Mouse (Mus musculus) limb, embryonic 10.5 days (tissue): ENCODE data around the gene Capn12. TPM values are rescaled to one million over a fixed set of nuclear protein-coding genes. Genes with fewer than 3 reads are reported as not detected.
A peak's percentile ranks its signal among the peaks of the same experiment; 100 is the strongest.
"Not testable (repeated sequence)": the region's sequence is repeated elsewhere in the genome, so short reads cannot be mapped to it uniquely, and the experiment has no call there.

Experiments
- DNase-seq: peaks from one replicate; pipeline ENCODE4 v3.0.0-alpha.2; 2017; ENCODE audit warnings: low spot score
- H3K27ac ChIP-seq: fragments of 300-500 bp; sonication (generic); 2 replicates; pipeline ENCODE4 v1.5.1; 2016; ENCODE audit warnings: mild to moderate bottlenecking
- H3K27me3 ChIP-seq: fragments of 300-500 bp; sonication (generic); 2 replicates; pipeline ENCODE4 v1.6.1; 2016; ENCODE audit warnings: low read depth, mild to moderate bottlenecking; ENCODE audit not compliant: poor library complexity, severe bottlenecking
- H3K36me3 ChIP-seq: fragments of 300-500 bp; sonication (generic); 2 replicates; pipeline ENCODE4 v1.6.1; 2016; ENCODE audit warnings: mild to moderate bottlenecking, moderate library complexity
- H3K4me1 ChIP-seq: fragments of 300-500 bp; sonication (generic); 2 replicates; pipeline ENCODE4 v1.6.1; 2016
- H3K4me3 ChIP-seq: fragments of 300-500 bp; sonication (generic); 2 replicates; pipeline ENCODE4 v1.5.1; 2016; ENCODE audit warnings: mild to moderate bottlenecking, moderate library complexity
- H3K9me3 ChIP-seq: fragments of 300-500 bp; sonication (generic); replicated peaks from 2 replicates; pipeline ENCODE4 v1.6.1; 2016; ENCODE audit warnings: mild to moderate bottlenecking
- WGBS: fragments of 180-500 bp; shearing (Covaris S2); methylation state at CpG from one replicate; pipeline ENCODE4 v1.1.7; 2016; 5-methylcytosine and 5-hydroxymethylcytosine counted together
- polyA plus RNA-seq: library from polyadenylated mRNA; unstranded; fragments of >200 nt; fragmentation: Nextera tagmentation; extraction: Ambion mirVana; gene quantifications from 2 replicates; pipeline ENCODE4 v1.2.1, GENCODE M21; 2016

Capn12 gene
- polyA plus RNA-seq, 1 experiment from 2014 or later: 0.48 TPM

DNA sequence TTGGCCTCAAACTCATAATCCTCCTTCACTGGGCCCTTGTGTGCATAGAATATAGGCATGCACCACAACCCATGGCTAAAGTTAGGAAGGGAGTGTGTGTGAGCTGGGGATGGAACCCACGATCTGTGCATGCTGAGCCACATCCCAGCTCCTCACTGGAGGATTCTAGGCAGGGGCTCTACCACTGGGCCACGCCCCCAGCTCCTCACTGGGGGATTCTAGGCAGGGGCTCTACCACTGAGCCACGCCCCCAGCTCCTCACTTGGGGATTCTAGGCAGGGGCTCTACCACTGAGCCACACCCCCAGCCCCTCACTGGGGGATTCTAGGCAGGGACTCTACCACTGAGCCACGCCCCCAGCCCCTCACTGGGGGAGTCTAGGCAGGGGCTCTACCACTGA is 2.5 kb downstream of the Capn12 start:
- Histone ChIP-seq H3K27me3 (peaks cover 32% of the 10 kb centered on the region), H3K4me1 (peaks cover 18% of the 10 kb centered on the region)
- H3K36me3 ChIP-seq, H3K27ac ChIP-seq, DNase-seq, H3K9me3 ChIP-seq, H3K4me3 ChIP-seq: not testable (repeated sequence)
- 92% methylated on average over 4 of the region's 4 CpGs for WGBS

DNA sequence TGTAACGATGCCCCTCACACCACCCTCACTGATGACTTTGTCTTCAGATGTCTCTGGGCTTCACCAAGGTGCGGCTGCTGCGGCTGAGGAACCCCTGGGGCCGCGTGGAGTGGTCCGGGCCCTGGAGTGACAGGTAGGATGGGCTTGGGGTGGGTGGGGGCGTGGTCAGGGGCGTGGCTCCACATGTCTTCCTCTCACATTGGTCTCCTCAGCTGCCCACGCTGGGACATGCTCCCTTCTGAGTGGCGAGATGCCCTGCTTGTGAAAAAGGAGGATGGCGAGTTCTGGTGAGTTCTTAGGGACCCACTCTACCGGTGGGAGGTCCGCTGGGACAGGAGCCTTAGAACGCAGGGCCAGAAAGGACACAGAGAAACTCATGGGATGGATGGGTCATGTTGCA is 5.3 kb downstream of the Capn12 start:
- 17% methylated on average over 14 of the region's 14 CpGs for WGBS
- H3K9me3 ChIP-seq: no peaks in the 10 kb centered on the region
- peaks cover 17% of the 10 kb centered on the region for H3K4me1 ChIP-seq
- H3K27ac ChIP-seq: no peak overlapping the region
- peaks cover 58% of the 10 kb centered on the region for H3K27me3 ChIP-seq
- no peak for DNase-seq
- peaks cover 13% of the 10 kb centered on the region for H3K36me3 ChIP-seq
- H3K4me3 ChIP-seq: no peak overlapping the region

DNA sequence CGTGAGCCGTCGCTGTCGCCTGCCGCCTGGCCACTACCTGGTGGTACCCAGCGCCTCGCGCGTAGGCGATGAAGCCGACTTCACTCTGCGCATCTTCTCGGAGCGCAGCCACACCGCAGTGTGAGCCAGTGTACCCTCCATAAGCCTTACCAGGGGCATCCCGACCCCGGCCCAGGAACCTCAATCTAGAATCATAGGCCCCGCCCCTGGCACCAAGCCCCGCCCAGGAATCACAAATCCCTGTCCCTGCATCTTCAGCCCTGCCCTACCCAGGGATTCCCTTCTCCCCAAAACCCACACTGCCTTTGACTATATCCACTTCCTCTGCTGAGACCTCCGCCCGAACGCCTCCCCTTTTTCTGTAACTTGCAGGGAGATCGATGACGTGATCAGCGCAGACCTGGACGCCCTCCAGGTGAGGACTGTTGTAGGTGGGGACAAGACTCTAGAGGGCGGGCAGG is 7.5 kb downstream of the Capn12 start:
- Histone ChIP-seq H3K9me3 (no peaks in the 10 kb centered on the region), H3K36me3 (peaks cover 34% of the 10 kb centered on the region), H3K27ac (0 out of 2 replicates have a peak overlapping the region, but pooled peaks have one; percentile 22), H3K27me3 (peaks cover 58% of the 10 kb centered on the region), H3K4me1 (peaks cover 13% of the 10 kb centered on the region), H3K4me3 (peak overlapping the region; percentile 47)
- 2% methylated on average over 27 of the region's 27 CpGs for WGBS
- DNase-seq: peak; percentile 44

DNA sequence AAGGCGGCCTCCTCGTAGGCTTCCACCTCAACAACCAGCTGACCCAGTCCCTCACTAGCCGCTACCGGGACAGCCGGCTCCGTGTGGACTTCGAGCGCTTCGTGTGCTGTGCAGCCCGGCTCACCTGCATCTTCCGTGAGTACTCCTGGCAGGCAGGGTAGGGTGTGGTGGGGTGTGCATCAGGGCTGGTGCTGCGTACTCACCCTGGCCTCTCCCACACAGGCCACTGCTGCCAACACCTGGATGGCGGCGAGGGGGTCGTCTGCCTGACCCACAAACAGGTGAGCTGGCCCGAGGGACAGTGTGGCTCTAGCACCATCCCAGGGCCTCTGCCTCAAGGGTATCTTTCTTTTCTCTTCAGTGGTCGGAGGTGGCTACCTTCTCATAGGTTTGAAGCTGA is 11.4 kb downstream of the Capn12 start:
- peaks cover 37% of the 10 kb centered on the region for H3K27me3 ChIP-seq
- H3K4me1 ChIP-seq: peaks cover 13% of the 10 kb centered on the region
- no peak for DNase-seq
- H3K4me3 ChIP-seq: no peak overlapping the region
- peaks cover 73% of the 10 kb centered on the region for H3K36me3 ChIP-seq
- H3K9me3 ChIP-seq: no peaks in the 10 kb centered on the region
- H3K27ac ChIP-seq: no peak overlapping the region
- 96% methylated on average over 17 of the region's 17 CpGs for WGBS

DNA sequence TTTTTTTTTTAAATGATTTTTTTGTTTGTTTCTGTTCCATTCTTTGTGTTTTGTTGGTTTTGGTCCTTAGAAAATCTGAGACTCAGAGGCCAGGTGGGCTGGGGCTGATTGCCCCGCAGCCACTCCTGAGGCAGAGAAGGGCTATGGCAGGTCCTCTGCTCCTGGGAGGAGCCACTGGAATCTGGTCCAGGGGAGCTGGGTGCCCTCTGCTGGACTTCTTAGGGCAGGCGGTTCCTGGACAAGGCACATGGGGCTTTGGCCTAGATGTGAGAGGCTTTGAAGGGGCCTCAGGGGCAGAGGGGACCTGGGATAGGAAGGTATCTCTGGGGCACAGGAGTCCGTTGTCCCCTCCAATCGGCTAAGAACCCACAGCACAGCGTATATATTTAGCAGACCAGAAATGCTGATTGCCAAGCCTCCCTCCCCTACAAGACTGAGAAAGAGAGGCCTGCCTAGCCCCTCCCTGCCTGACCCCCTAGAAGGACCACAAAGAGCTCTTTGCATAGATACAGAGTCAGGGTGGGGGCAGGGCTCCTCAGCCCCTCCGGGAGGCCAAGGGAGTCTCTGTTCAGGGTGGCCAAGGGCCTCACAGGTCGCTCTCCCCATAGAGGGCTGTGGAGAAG is 12.5 kb downstream of the Capn12 start:
- no peak overlapping the region for H3K4me3 ChIP-seq
- H3K27ac ChIP-seq: 0 out of 2 replicates have a peak overlapping the region, but pooled peaks have one; percentile 20
- DNase-seq: peak; percentile 68
- peaks cover 84% of the 10 kb centered on the region for H3K36me3 ChIP-seq
- no peaks in the 10 kb centered on the region for H3K9me3 ChIP-seq
- H3K4me1 ChIP-seq: peaks cover 4% of the 10 kb centered on the region
- peaks cover 25% of the 10 kb centered on the region for H3K27me3 ChIP-seq
- 60% methylated on average over 7 of the region's 7 CpGs for WGBS

DNA sequence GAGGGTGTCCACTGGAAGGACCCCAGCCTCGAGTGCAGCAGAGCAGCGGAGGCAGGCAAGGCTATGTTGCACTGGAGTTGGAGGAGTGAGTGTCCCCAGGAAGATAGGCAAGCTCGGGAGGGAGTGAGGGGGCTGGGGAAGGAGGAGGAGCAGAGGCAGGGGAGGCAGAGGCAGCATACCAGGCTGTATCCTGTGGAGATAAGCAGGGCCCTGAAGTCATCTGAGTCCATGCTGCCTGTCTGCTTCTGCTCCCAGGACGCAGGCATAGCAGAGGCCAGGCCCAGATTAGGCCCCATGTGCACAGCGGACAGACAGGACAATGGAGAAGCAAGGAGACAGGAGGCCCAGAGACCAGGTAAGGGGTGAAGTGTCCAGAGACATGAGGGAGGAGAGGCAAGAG is 13.7 kb downstream of the Capn12 start:
- Histone ChIP-seq H3K27me3 (peaks cover 13% of the 10 kb centered on the region), H3K36me3 (peaks cover 96% of the 10 kb centered on the region), H3K4me3 (no peak overlapping the region), H3K9me3 (no peaks in the 10 kb centered on the region), H3K4me1 (no peaks in the 10 kb centered on the region), H3K27ac (no peak overlapping the region)
- WGBS: 71% methylated on average over 5 of the region's 5 CpGs
- DNase-seq: no peak

DNA sequence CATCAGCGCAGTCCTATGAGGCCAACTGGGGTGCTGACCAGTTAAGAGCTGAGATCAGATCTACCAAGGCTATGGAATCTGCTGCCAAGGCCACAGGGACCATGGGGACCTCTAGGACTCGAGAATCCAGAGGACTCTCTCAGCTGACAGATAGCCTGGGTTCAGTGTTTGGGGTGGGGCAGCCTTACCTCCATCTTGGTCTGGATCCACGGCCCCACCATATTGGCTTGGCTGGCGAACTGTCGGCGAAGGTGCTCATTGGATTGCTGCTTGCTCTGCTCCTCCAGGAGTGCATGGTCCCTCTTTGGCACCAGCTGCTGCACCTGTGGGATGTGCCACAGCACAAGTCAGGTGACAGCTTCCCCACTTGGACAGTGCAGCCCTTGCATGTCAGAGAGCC is 16.4 kb downstream of the Capn12 start:
- no peak overlapping the region for H3K27ac ChIP-seq
- H3K36me3 ChIP-seq: peaks cover 99% of the 10 kb centered on the region
- 93% methylated on average over 6 of the region's 6 CpGs for WGBS
- no peaks in the 10 kb centered on the region for H3K4me1 ChIP-seq
- no peaks in the 10 kb centered on the region for H3K9me3 ChIP-seq
- no peaks in the 10 kb centered on the region for H3K27me3 ChIP-seq
- DNase-seq: no peak
- no peak overlapping the region for H3K4me3 ChIP-seq

DNA sequence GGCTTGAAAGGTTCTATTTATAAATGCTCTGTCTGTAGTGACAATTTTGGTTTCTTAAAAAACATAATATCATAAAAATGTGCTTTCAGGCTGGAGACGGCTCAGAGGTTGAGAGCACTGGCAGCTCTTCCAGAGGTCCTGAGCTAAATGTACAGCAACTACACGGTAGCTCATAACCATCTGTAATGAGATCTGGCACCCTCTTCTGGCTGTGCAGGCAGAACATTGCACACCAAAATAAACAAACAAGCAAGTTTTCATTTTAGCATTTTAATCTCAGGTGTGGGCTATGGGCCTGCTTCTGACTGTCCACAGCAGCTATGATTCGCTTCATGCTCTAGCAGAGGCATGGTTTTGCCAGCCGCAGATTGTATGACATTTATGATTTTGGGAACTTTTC is 18.8 kb downstream of the Capn12 start:
- Histone ChIP-seq H3K27me3 (no peaks in the 10 kb centered on the region), H3K4me1 (no peaks in the 10 kb centered on the region), H3K36me3 (peaks cover 100% of the 10 kb centered on the region), H3K9me3 (no peaks in the 10 kb centered on the region), H3K27ac (no peak overlapping the region), H3K4me3 (no peak overlapping the region)
- DNase-seq: no peak
- 93% methylated on average over 4 of the region's 4 CpGs for WGBS

DNA sequence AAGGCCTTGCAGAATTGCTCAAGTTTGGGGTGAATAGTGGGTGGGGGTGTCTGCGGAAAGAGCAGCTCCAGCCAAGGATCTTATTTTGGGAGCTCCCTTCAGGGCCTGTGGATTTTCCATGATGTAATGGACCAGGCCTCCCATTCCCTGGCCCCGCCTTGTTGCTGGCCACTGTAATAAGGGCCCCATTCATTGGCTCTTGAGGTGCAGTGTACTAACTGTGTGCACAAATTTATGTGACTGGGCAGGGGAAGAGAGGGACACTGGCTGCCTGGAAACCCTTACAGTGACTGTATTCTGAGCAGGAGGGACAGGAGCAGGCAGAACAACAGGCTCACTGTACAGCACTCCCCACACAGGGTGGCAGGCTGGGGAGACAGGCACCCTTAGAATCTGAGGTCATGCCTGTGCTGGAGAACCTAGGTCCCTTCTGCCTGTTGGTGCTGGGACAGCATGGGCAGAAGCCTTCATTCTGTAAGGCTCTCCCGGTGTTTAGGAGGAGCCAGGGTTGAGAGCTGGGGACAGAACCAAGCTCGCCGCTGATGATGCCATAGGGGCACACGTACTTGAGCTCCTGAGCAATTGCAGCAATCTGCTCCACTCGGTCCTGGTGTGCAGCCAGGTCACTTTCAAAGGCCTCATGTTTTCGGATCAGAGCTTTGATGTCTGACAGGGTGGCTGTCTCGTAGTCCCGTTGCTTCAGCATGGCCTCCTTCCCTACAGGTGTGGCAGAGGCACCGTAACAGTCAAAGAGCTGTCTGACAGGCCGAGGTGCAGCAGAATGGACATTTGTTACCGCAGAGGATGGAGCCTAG is 20.3 kb downstream of the Capn12 start:
- Histone ChIP-seq H3K9me3 (no peaks in the 10 kb centered on the region), H3K27me3 (no peaks in the 10 kb centered on the region), H3K4me3 (no peak overlapping the region), H3K27ac (no peak overlapping the region), H3K4me1 (no peaks in the 10 kb centered on the region), H3K36me3 (peaks cover 100% of the 10 kb centered on the region)
- DNase-seq: no peak
- 87% methylated on average over 13 of the region's 13 CpGs for WGBS

DNA sequence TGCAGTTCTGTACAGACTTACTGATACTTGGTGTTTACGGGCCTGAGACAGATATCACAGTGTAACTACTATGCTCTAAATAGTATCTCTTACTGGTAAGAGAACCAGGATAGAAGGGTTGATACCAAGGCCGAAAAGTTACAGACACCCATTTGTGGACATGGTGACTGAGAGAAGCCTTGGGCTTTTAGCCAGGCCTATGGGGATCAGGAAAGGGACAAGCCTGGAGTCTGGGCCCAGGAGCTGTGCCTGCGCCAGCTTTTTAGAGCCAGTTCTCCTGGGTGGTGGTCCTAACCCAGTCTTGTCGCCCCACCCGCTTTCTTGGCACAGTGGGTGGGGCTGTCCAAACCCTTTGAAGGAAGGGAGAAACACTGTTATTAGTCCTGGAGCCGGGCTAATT is 21.0 kb downstream of the Capn12 start:
- H3K27me3 ChIP-seq: no peaks in the 10 kb centered on the region
- no peak overlapping the region for H3K27ac ChIP-seq
- H3K36me3 ChIP-seq: peaks cover 100% of the 10 kb centered on the region
- 87% methylated on average over 6 of the region's 6 CpGs for WGBS
- H3K4me3 ChIP-seq: no peak overlapping the region
- H3K4me1 ChIP-seq: no peaks in the 10 kb centered on the region
- H3K9me3 ChIP-seq: no peaks in the 10 kb centered on the region
- DNase-seq: no peak

DNA sequence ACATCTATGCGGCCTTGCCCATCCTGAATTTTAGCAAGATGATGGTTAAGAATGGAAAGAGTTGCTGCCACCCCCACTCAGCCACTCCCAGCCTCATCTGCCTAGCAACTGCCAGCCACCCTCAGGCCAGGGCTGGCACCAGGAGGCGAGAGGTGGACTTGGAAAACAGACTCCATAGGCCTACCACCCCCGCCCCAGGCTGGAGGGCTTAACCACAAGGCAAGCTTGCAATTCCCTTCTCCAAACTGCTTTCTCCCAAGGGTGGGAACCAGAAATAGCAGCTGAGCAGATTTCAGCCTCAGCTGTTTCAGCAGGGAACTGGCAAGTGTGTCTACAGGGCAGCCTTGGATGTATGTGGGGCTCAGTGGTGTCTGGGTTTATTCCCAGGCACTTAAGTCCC is 21.6 kb downstream of the Capn12 start:
- H3K4me3 ChIP-seq: no peak overlapping the region
- no peaks in the 10 kb centered on the region for H3K4me1 ChIP-seq
- WGBS: 94% methylated on average over 3 of the region's 3 CpGs
- no peaks in the 10 kb centered on the region for H3K9me3 ChIP-seq
- no peak overlapping the region for H3K27ac ChIP-seq
- no peaks in the 10 kb centered on the region for H3K27me3 ChIP-seq
- DNase-seq: no peak
- H3K36me3 ChIP-seq: peaks cover 100% of the 10 kb centered on the region

DNA sequence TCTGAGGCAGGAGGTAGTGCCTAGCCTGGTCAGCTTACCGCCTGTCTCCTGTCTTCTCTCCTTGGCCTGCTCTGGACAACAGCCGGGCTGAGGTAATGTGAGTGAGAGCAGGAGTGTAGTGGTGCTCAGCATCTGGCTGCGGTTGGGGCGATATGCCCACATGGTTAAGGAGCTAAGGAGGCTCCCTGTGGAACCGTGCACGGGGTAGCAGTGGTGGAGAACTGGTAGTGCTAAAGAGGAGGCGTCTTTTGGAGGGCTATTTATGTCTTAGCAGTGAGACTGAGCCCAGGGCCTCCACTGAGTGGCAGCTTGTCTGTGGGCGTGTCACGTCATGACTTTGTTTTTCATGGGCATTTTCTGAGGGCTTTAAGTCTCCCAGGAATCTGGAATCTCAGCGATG is 22.6 kb downstream of the Capn12 start:
- WGBS: 91% methylated on average over 10 of the region's 10 CpGs
- Histone ChIP-seq H3K27ac (no peak overlapping the region), H3K9me3 (no peaks in the 10 kb centered on the region), H3K27me3 (no peaks in the 10 kb centered on the region), H3K36me3 (peaks cover 100% of the 10 kb centered on the region), H3K4me3 (no peak overlapping the region), H3K4me1 (no peaks in the 10 kb centered on the region)
- no peak for DNase-seq

DNA sequence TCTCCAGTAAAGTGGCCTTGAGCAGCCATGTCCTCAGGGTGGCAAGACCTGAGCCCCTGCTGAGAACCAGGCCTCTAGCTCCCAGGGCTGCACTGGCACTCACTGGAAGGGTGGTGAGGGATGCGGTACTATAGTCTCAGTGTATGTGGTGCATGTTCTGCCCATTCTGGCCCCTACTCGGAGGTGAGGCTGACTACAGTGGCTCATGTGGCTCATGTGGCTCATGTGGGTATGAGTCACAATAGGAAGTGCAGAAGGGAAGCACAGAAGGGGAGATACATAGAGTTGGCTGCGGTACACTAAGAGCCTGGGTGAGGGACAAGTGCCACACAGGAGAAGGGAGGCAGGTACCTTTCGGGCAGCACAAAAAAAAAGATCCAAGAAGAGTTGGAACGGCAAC is 26.0 kb downstream of the Capn12 start:
- H3K36me3 ChIP-seq: peaks cover 99% of the 10 kb centered on the region
- H3K9me3 ChIP-seq: no peaks in the 10 kb centered on the region
- H3K27me3 ChIP-seq: no peaks in the 10 kb centered on the region
- no peak overlapping the region for H3K27ac ChIP-seq
- no peaks in the 10 kb centered on the region for H3K4me1 ChIP-seq
- WGBS: 95% methylated on average over 5 of the region's 5 CpGs
- no peak for DNase-seq
- no peak overlapping the region for H3K4me3 ChIP-seq
